Mouse (Mus musculus): ENCODE measurements around the gene Serpina3k.
"Not testable (repeated sequence)": the region's sequence is repeated elsewhere in the genome, so short reads cannot be mapped to it uniquely, and the experiment has no call there.

Serpina3k gene

GRCm38 (mm10) chr12:104338226-104338625 is at the start of gene Serpina3k, which contains the start of gene Serpina3m:
Gene Serpina3k (plus strand): TSS chr12:104338486.
Gene Serpina3m (plus strand): TSS chr12:104338486.
- DNase-seq, result not testable (repeated sequence)

GRCm38 (mm10) chr12:104289872-104290271 is 48.4 kb upstream of the Serpina3k start:
- DNase-seq, result no peak

- no peak for DNase-seq
Measured at GRCm38 (mm10) chr12:104293963-104294362, 44.3 kb upstream of the Serpina3k start.

GRCm38 (mm10) chr12:104298049-104298448 is 40.2 kb upstream of the Serpina3k start:
- DNase-seq, result no peak

GRCm38 (mm10) chr12:104305991-104306390 is 32.3 kb upstream of the Serpina3k start:
- no peak for DNase-seq

GRCm38 (mm10) chr12:104314253-104314652 is 24.0 kb upstream of the Serpina3k start, which contains the start of gene Serpina3j:
Gene Serpina3j (plus strand): TSS chr12:104314553.
- DNase-seq, result no peak

GRCm38 (mm10) chr12:104322454-104322853 is 15.8 kb upstream of the Serpina3k start:
- DNase-seq, result no peak

- DNase-seq, result no peak
Measured at GRCm38 (mm10) chr12:104331701-104332100, 6.6 kb upstream of the Serpina3k start.

GRCm38 (mm10) chr12:104336873-104337272 is 1.4 kb upstream of the Serpina3k start:
- DNase-seq, result not testable (repeated sequence)

- no peak for DNase-seq
Measured at GRCm38 (mm10) chr12:104338705-104339104, 419 bp downstream of the Serpina3k start.

- not testable (repeated sequence) for DNase-seq
Measured at GRCm38 (mm10) chr12:104342489-104342888, 4.2 kb downstream of the Serpina3k start.

GRCm38 (mm10) chr12:104345181-104345580 is 6.9 kb downstream of the Serpina3k start:
- DNase-seq, result no peak

GRCm38 (mm10) chr12:104345707-104346106 is 7.4 kb downstream of the Serpina3k start:
- no peak for DNase-seq

- DNase-seq, result no peak
Measured at GRCm38 (mm10) chr12:104347091-104347490, 8.8 kb downstream of the Serpina3k start.

- peak; percentile 38 to 63 for DNase-seq
Measured at GRCm38 (mm10) chr12:104351812-104352211, 13.5 kb downstream of the Serpina3k start.

GRCm38 (mm10) chr12:104356006-104356405 is 17.7 kb downstream of the Serpina3k start:
- no peak for DNase-seq

- DNase-seq, result no peak
Measured at GRCm38 (mm10) chr12:104369986-104370385, 31.7 kb downstream of the Serpina3k start.

- not testable (repeated sequence) for DNase-seq
Measured at GRCm38 (mm10) chr12:104377179-104377578, 38.9 kb downstream of the Serpina3k start.

- DNase-seq, result not testable (repeated sequence)
Measured at GRCm38 (mm10) chr12:104378351-104378750, 40.1 kb downstream of the Serpina3k start.

- not testable (repeated sequence) for DNase-seq
Measured at GRCm38 (mm10) chr12:104378815-104379214, 40.5 kb downstream of the Serpina3k start.

- no peak for DNase-seq
Measured at GRCm38 (mm10) chr12:104379856-104380255, 41.6 kb downstream of the Serpina3k start.

GRCm38 (mm10) chr12:104381071-104381604 is 42.9 kb downstream of the Serpina3k start:
- DNase-seq, result not testable (repeated sequence)

- DNase-seq, result not testable (repeated sequence)
Measured at GRCm38 (mm10) chr12:104385987-104386386, 47.7 kb downstream of the Serpina3k start.

GRCm38 (mm10) chr12:104386878-104387277 is 48.6 kb downstream of the Serpina3k start:
- DNase-seq, result not testable (repeated sequence)

GRCm38 (mm10) chr12:104388477-104388876 is 50.2 kb downstream of the Serpina3k start:
- DNase-seq, result no peak

All from cerebellum, postnatal 14 days (tissue).